Mouse (Mus musculus) ES-Bruce4 (cell line): ENCODE measurements around the gene Slc16a7. TPM values are rescaled to one million over a fixed set of nuclear protein-coding genes. Genes with fewer than 3 reads are reported as not detected.

Source experiments
- H3K27ac ChIP-seq: 2 replicates; pipeline ENCODE4 v1.5.1; 2012; ENCODE audit warnings: low read length, inconsistent platforms; ENCODE audit not compliant: insufficient read depth
- H3K27me3 ChIP-seq: 2 replicates; pipeline ENCODE4 v1.6.1; 2012; ENCODE audit warnings: mild to moderate bottlenecking, low read length, inconsistent platforms; ENCODE audit not compliant: control insufficient read depth, poor library complexity, insufficient read depth, severe bottlenecking
- H3K36me3 ChIP-seq: 2 replicates; pipeline ENCODE4 v1.6.1; 2012; ENCODE audit warnings: inconsistent platforms, mild to moderate bottlenecking, low read length, moderate library complexity; ENCODE audit not compliant: control insufficient read depth, poor library complexity, insufficient read depth, severe bottlenecking
- H3K4me1 ChIP-seq: one replicate; pipeline ENCODE4 v1.8.1; 2011; ENCODE audit warnings: low read length; ENCODE audit not compliant: control insufficient read depth, insufficient read depth
- H3K4me3 ChIP-seq: 2 replicates; pipeline ENCODE4 v1.5.1; 2011; ENCODE audit warnings: low read depth, mild to moderate bottlenecking, low read length
- H3K9ac ChIP-seq: 2 replicates; pipeline ENCODE4 v1.6.1; 2012; ENCODE audit warnings: low read depth, mild to moderate bottlenecking, inconsistent platforms; ENCODE audit not compliant: poor library complexity, severe bottlenecking
- H3K9me3 ChIP-seq: replicated peaks from 2 replicates; pipeline ENCODE4 v1.6.1; 2012; ENCODE audit warnings: mild to moderate bottlenecking, low read length, inconsistent platforms; ENCODE audit not compliant: control insufficient read depth, poor library complexity, insufficient read depth, severe bottlenecking
- CTCF ChIP-seq: IDR thresholded peaks from one replicate; pipeline ENCODE4 v1.8.1; 2011; ENCODE audit warnings: low read depth, low read length
- EP300 ChIP-seq: IDR thresholded peaks from 2 replicates; pipeline ENCODE4 v1.6.1; 2011; ENCODE audit warnings: low read depth, low read length; ENCODE audit not compliant: insufficient read depth
- POLR2A ChIP-seq: IDR thresholded peaks from one replicate; pipeline ENCODE4 v1.8.1; 2011; ENCODE audit warnings: low read length; ENCODE audit not compliant: insufficient read depth
- polyA plus RNA-seq: library from polyadenylated mRNA; stranded (reverse); fragments of >200 nt; gene quantifications from 2 replicates; pipeline ENCODE4 v1.2.4, GENCODE M21; 2011; ENCODE audit warnings: low read depth; ENCODE audit not compliant: missing spikeins, insufficient read depth, insufficient read length

The Slc16a7 gene
- polyA plus RNA-seq, 1 experiment = 0.21 TPM

DNA sequence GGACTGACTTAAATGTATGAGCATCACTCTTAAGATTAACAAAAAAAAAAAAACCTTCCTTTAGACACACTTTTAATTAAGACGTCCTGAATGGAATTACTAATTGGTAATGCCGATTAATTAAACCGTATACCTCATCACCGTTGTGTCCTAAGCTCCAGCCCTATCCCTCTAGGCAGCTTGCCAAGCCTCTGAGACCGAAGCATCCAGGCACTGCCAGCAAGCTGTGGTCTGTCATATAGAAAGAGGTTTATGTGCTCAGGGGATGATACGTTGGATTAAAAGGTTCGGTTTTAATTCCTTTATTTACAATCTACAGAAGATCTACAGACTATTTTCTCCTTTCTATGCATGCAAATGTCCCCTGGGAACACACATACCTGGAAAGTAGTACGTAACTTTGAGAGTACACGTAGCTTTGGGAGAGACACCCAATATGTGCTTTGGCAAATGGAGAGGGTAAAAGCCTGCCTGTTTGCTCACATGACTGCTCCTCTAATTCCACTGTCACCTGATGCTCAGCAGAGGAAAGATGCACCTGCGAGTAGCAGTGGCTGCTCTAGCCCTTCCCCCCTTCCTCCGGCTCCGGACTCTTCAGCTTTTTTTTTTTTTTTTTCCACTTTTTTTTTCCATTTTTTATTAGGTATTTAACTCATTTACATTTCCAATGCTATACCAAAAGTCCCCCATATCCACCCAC is 114.0 kb downstream of the Slc16a7 start:
- no peak for TF ChIP-seq EP300
- no peak for TF ChIP-seq POLR2A
- TF ChIP-seq CTCF = no peak
- Histone ChIP-seq H3K27me3 (no peaks in the 10 kb centered on the region), H3K9ac (no peak overlapping the region), H3K27ac (no peak overlapping the region), H3K4me3 (no peak overlapping the region), H3K9me3 (no peaks in the 10 kb centered on the region), H3K36me3 (no peaks in the 10 kb centered on the region), H3K4me1 (no peaks in the 10 kb centered on the region)

DNA sequence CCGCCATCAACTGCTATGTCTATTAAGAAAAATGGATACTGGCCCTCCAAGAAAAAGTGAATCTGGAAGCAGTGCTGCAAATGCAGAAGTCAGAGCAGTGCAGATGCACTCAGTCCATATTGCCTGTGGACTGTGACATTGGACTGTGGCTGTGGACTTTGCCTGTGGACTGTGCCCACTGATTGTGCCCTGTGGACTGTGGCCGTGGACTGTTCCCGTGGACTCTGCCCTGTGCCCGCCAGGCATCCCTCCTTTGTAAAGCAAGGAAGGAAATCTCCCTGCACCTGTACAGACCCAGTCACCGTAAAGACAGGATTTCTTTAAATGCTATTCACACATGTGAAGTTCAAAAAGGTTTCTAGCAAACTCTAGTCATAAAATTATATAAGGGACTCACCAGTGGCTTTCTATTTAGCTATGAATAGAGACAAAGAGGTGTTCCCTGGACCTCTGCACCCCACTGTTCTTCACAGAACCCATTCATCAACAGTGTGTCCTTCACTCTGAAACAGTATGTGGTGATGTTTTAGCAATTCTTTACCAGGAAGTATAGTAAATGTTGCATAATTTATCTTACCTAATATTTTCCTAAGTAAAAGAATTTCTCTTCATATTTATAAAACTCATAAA is 114.6 kb downstream of the Slc16a7 start:
- TF ChIP-seq EP300 (no peak), POLR2A (no peak), CTCF (no peak)
- H3K9me3 ChIP-seq = no peaks in the 10 kb centered on the region
- no peaks in the 10 kb centered on the region for H3K27me3 ChIP-seq
- no peak overlapping the region for H3K4me3 ChIP-seq
- no peaks in the 10 kb centered on the region for H3K4me1 ChIP-seq
- H3K9ac ChIP-seq = no peak overlapping the region
- H3K27ac ChIP-seq = no peak overlapping the region
- no peaks in the 10 kb centered on the region for H3K36me3 ChIP-seq

DNA sequence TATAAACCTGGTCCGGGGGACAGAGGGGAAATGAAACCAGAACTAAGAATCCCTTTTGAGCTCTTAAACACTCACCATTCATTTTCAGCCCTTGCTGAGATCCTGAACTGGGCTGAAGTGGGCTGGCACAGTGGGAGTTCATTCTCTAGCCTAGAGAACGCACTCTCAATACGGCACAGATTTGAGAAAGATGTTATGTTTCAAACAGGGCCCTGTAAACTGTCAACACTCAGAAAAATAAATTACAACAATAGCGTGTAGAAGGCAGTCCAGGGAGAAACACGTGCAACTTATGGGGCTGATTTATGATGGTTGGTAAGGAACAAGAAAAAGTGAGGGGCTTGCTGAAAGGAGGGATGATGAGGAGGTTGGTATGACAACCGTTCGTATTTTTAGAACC is 115.5 kb downstream of the Slc16a7 start:
- no peaks in the 10 kb centered on the region for H3K27me3 ChIP-seq
- H3K9me3 ChIP-seq = no peaks in the 10 kb centered on the region
- no peaks in the 10 kb centered on the region for H3K4me1 ChIP-seq
- H3K27ac ChIP-seq = no peak overlapping the region
- no peak overlapping the region for H3K9ac ChIP-seq
- no peaks in the 10 kb centered on the region for H3K36me3 ChIP-seq
- H3K4me3 ChIP-seq = no peak overlapping the region
- no peak for TF ChIP-seq CTCF
- TF ChIP-seq EP300 = no peak
- no peak for TF ChIP-seq POLR2A

DNA sequence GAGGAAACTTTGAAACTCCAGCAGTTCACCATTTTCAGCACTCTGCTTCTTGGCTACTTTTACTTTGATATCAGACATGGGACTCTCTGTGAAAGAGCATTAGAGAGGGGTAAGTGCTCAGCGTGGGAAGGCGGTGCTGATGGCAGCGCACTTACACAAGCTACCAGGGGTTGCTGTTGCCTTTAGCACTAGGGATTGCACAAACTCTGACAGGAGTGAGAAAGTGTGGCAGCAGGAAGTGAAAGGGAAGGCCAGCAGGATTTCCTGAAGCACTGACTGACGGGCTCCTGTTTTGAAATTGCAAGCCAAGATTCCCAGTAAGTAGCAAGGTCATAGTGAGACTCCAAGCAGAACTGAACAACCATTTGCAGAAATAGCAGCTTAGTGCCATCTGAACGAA is 117.8 kb downstream of the Slc16a7 start:
- H3K9ac ChIP-seq = no peak overlapping the region
- H3K4me3 ChIP-seq = no peak overlapping the region
- no peaks in the 10 kb centered on the region for H3K27me3 ChIP-seq
- no peak overlapping the region for H3K27ac ChIP-seq
- H3K9me3 ChIP-seq = no peaks in the 10 kb centered on the region
- no peaks in the 10 kb centered on the region for H3K4me1 ChIP-seq
- no peaks in the 10 kb centered on the region for H3K36me3 ChIP-seq
- no peak for TF ChIP-seq CTCF
- TF ChIP-seq POLR2A = no peak
- no peak for TF ChIP-seq EP300

DNA sequence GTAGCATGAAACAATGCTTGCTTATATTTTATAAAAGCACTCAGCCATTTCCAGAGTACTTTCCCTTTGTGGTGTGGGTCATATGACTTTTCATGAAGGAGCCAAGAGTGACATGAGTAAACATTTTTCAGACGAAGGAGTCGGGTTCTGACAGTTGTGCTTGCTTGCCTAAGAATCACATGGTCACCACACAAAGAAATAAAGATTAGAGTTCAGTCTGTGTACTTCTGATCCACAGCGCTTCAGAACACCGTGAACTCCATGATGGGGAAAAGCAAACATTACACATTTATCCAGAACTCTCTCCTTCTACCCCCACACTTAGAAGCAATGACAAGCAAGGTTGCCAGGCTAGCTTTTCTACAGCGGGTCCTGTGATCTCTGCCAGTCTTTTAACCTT is 119.0 kb downstream of the Slc16a7 start:
- H3K27ac ChIP-seq = no peak overlapping the region

DNA sequence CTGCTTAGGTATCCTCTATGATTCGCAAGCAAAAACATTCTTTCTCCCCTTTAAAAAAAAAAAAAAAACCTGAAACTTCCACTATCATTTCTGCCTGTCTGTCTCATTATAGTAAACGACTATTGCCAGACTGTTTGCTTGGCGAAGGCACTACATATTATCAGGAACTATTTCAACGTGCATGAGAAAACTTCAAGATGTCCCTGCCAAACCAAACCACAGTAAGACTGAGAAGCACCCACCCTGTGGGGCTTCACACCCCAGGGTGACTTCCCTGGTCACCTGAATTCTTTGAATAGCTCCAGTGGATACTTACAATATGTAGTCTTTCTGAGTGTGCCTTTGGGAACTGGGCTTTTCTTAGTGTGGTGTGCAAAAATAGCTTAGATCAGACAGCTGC is 122.9 kb downstream of the Slc16a7 start:
- Histone ChIP-seq H3K4me1 (no peaks in the 10 kb centered on the region), H3K27ac (no peak overlapping the region), H3K4me3 (no peak overlapping the region), H3K27me3 (no peaks in the 10 kb centered on the region; the same call in 1 of the 2 replicates), H3K36me3 (no peaks in the 10 kb centered on the region), H3K9me3 (no peaks in the 10 kb centered on the region), H3K9ac (no peak overlapping the region)
- TF ChIP-seq CTCF (no peak), EP300 (no peak), POLR2A (no peak)

More for the DNA sequence above, 119.0 kb downstream of the Slc16a7 start:
- no peaks in the 10 kb centered on the region for H3K9me3 ChIP-seq
- H3K36me3 ChIP-seq = no peaks in the 10 kb centered on the region
- TF ChIP-seq CTCF (no peak), EP300 (no peak), POLR2A (no peak)
- no peak overlapping the region for H3K9ac ChIP-seq
- H3K4me3 ChIP-seq = no peak overlapping the region
- no peaks in the 10 kb centered on the region for H3K27me3 ChIP-seq
- H3K4me1 ChIP-seq = no peaks in the 10 kb centered on the region
